Mouse (Mus musculus) lung, embryonic 15.5 days (tissue): Measurements from ENCODE around the gene Ric8a. TPM values are rescaled to one million over a fixed set of nuclear protein-coding genes. Genes with fewer than 3 reads are reported as not detected.
"Not testable (repeated sequence)": the region's sequence is repeated elsewhere in the genome, so short reads cannot be mapped to it uniquely, and the experiment has no call there.

Source experiments
- ATAC-seq: fragments of 200-750 bp; cut with Nextera tagmentation; 2 replicates; pipeline ENCODE4 v1.8.0; 2017; ENCODE audit warnings: moderate number of reproducible peaks, borderline replicate concordance; ENCODE audit not compliant: low FRiP score, low TSS enrichment; ENCODE audit errors: extremely low read depth
- H3K27ac ChIP-seq: fragments of 300-500 bp; sonication (generic); 2 replicates; pipeline ENCODE4 v1.5.1; 2015; ENCODE audit warnings: moderate library complexity, mild to moderate bottlenecking, inconsistent platforms
- H3K27me3 ChIP-seq: fragments of 300-500 bp; sonication (generic); 2 replicates; pipeline ENCODE4 v1.6.1; 2015; ENCODE audit warnings: inconsistent platforms
- H3K36me3 ChIP-seq: fragments of 300-500 bp; sonication (generic); 2 replicates; pipeline ENCODE4 v1.6.1; 2015; ENCODE audit warnings: inconsistent platforms
- H3K4me1 ChIP-seq: fragments of 300-500 bp; sonication (generic); 2 replicates; pipeline ENCODE4 v1.6.1; 2015; ENCODE audit warnings: inconsistent platforms
- H3K4me2 ChIP-seq: fragments of 300-500 bp; sonication (generic); 2 replicates; pipeline ENCODE4 v1.6.1; 2015; ENCODE audit warnings: inconsistent platforms, mild to moderate bottlenecking, moderate library complexity
- H3K4me3 ChIP-seq: fragments of 300-500 bp; sonication (generic); 2 replicates; pipeline ENCODE4 v1.5.1; 2015; ENCODE audit warnings: mild to moderate bottlenecking, inconsistent platforms
- H3K9ac ChIP-seq: fragments of 300-500 bp; sonication (generic); 2 replicates; pipeline ENCODE4 v1.6.1; 2015; ENCODE audit warnings: inconsistent platforms
- H3K9me3 ChIP-seq: fragments of 300-500 bp; sonication (generic); 2 replicates; pipeline ENCODE4 v1.6.1; 2016; ENCODE audit warnings: inconsistent platforms
- WGBS: fragments of 180-500 bp; shearing (Covaris S2); methylation state at CpG from one replicate; pipeline ENCODE4 v1.1.7; 2015; 5-methylcytosine and 5-hydroxymethylcytosine counted together
- polyA plus RNA-seq: library from polyadenylated mRNA; unstranded; fragments of >200 nt; fragmentation: Nextera tagmentation; extraction: Ambion mirVana; gene quantifications from 2 replicates; pipeline ENCODE4 v1.2.1, GENCODE M21; 2015

Gene Ric8a
- polyA plus RNA-seq, 1 experiment from 2014 or later: 58.8 TPM

- no peak for ATAC-seq
- 81% methylated on average over 4 of the region's 4 CpGs for whole genome bisulfite sequencing
- H3K27ac ChIP-seq: no peak overlapping the region
- H3K4me1 ChIP-seq: no peaks in the 10 kb centered on the region
- no peak overlapping the region for H3K4me2 ChIP-seq
- H3K9me3 ChIP-seq: no peaks in the 10 kb centered on the region
- no peak overlapping the region for H3K4me3 ChIP-seq
- H3K9ac ChIP-seq: no peak overlapping the region
- no peaks in the 10 kb centered on the region for H3K27me3 ChIP-seq
- 0 out of 2 replicates have a peak, but pooled peaks cover 7% of the 10 kb centered on the region for H3K36me3 ChIP-seq
Measured at GRCm38 (mm10) chr7:140874224-140874623, 17.5 kb downstream of the Ric8a start.

GRCm38 (mm10) chr7:140877364-140877763 is 20.6 kb downstream of the Ric8a start:
- Histone ChIP-seq H3K9ac (no peak overlapping the region), H3K4me1 (peaks cover 9% of the 10 kb centered on the region), H3K4me2 (no peak overlapping the region), H3K4me3 (no peak overlapping the region), H3K27me3 (no peaks in the 10 kb centered on the region), H3K9me3 (no peaks in the 10 kb centered on the region), H3K27ac (no peak overlapping the region), H3K36me3 (0 out of 2 replicates have a peak, but pooled peaks cover 4% of the 10 kb centered on the region)
- ATAC-seq: no peak
- 78% methylated on average over 6 of the region's 6 CpGs for WGBS

DNA sequence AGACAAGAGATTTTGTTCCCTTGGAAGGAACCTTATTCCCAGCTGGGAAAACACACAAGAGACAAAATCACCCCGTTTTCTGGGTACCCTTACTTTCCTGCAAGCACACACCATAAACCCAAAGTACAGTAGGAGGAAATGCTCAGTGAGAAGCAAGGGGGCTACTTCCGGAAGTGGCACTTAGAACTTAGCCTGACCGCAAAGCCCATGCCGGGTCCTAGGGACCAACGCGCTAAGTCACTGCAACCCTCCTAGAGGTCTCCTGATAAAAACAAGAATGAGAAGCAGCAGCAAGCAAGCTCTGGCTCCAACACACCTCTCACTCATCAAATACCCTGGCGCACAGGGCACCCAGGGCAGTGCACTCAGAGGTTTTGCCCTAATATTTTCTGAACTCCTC is 22.6 kb downstream of the Ric8a start:
- no peak overlapping the region for H3K27ac ChIP-seq
- 0 out of 2 replicates have a peak, but pooled peaks cover 4% of the 10 kb centered on the region for H3K36me3 ChIP-seq
- H3K4me3 ChIP-seq: no peak overlapping the region
- no peak overlapping the region for H3K4me2 ChIP-seq
- no peaks in the 10 kb centered on the region for H3K27me3 ChIP-seq
- H3K9me3 ChIP-seq: no peaks in the 10 kb centered on the region
- 83% methylated on average over 7 of the region's 7 CpGs for WGBS
- H3K4me1 ChIP-seq: peaks cover 19% of the 10 kb centered on the region
- ATAC-seq: no peak
- no peak overlapping the region for H3K9ac ChIP-seq

GRCm38 (mm10) chr7:140880419-140880818 is 23.7 kb downstream of the Ric8a start:
- Histone ChIP-seq H3K9ac (no peak overlapping the region), H3K4me1 (peaks cover 19% of the 10 kb centered on the region), H3K36me3 (0 out of 2 replicates have a peak, but pooled peaks cover 4% of the 10 kb centered on the region), H3K4me3 (no peak overlapping the region), H3K27me3 (no peaks in the 10 kb centered on the region), H3K9me3 (no peaks in the 10 kb centered on the region), H3K4me2 (peak overlapping the region; percentile 86), H3K27ac (no peak overlapping the region)
- ATAC-seq: no peak
- WGBS: 79% methylated on average over 3 of the region's 3 CpGs

- H3K36me3 ChIP-seq: 0 out of 2 replicates have a peak, but pooled peaks cover 5% of the 10 kb centered on the region
- H3K27ac ChIP-seq: no peak overlapping the region
- peak overlapping the region; percentile 84 for H3K4me3 ChIP-seq
- peak overlapping the region; percentile 83 for H3K9ac ChIP-seq
- H3K9me3 ChIP-seq: no peaks in the 10 kb centered on the region
- ATAC-seq: no peak
- WGBS: 12% methylated on average over 8 of the region's 8 CpGs
- H3K4me2 ChIP-seq: peak overlapping the region; percentile 86
- H3K27me3 ChIP-seq: no peaks in the 10 kb centered on the region
- peaks cover 19% of the 10 kb centered on the region for H3K4me1 ChIP-seq
Measured at GRCm38 (mm10) chr7:140880865-140881515, 24.2 kb downstream of the Ric8a start.

DNA sequence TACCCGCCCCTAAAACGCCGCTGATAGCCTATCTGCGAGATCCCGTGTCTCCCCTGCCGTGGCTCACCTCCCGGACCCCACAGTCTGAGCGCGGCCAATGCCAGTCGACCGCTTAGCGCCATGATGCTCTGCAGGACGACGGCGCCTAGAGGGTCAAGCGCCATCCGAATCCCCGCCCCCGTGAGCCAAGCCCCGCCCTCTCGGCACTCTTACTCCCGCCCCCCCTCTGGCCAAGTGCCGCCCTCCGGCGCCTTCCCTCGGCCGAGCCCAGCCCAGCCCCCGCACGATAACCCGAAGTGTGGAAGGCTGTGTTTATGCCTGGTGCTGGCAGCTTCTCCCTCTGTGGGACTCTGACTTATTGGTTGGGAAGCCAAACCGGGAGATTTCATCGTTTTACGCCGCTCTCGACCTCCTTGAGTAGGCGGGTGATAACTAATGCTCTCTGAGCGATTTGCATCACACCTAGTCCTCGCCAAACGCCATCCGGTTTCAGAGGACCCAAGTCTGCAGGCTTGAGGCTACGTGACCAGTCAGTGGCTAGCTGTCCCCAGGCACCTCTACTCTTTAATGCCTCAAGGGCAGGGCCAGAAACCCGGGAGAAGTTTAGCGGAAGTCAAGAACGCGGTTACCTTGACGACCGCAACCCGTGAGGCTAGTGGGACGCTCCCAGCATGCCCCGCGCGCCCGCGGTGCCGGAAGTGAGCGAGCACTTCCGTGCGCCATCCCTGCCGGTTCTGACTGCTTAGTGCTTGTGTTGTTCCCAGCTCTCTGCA is 25.1 kb downstream of the Ric8a start, which contains the start of the genes Psmd13 and Sirt3:
Gene Psmd13 (plus strand): TSS at position 273 of the 773 bp plus-strand sequence.
Gene Sirt3 (minus strand): TSS at position 614 of the 773 bp plus-strand sequence.
- Histone ChIP-seq H3K36me3 (peaks cover 12% of the 10 kb centered on the region; the same call in 1 of the 2 replicates), H3K4me2 (peak within 1 kb of the TSS; percentile 86), H3K27me3 (no peaks in the 10 kb centered on the region), H3K4me1 (peaks cover 19% of the 10 kb centered on the region), H3K4me3 (peak within 1 kb of the TSS; percentile 84), H3K9ac (peak within 1 kb of the TSS; percentile 83), H3K27ac (peak within 1 kb of the TSS; percentile 94), H3K9me3 (no peaks in the 10 kb centered on the region)
- WGBS: under 1% methylated on average over 59 of the region's 59 CpGs
- ATAC-seq: peak; percentile 97

GRCm38 (mm10) chr7:140882469-140882803 is 25.7 kb downstream of the Ric8a start:
- peak overlapping the region; percentile 54; the same call in 1 of the 2 replicates for H3K27ac ChIP-seq
- peak overlapping the region; percentile 86 for H3K4me2 ChIP-seq
- H3K4me1 ChIP-seq: peaks cover 19% of the 10 kb centered on the region
- peaks cover 16% of the 10 kb centered on the region; the same call in 1 of the 2 replicates for H3K36me3 ChIP-seq
- no peaks in the 10 kb centered on the region for H3K9me3 ChIP-seq
- no peak for ATAC-seq
- H3K4me3 ChIP-seq: peak overlapping the region; percentile 84
- WGBS: 0% methylated on average over 12 of the region's 12 CpGs
- no peaks in the 10 kb centered on the region for H3K27me3 ChIP-seq
- peak overlapping the region; percentile 83 for H3K9ac ChIP-seq

GRCm38 (mm10) chr7:140890636-140891035 is 33.9 kb downstream of the Ric8a start:
- H3K36me3 ChIP-seq: peaks cover 67% of the 10 kb centered on the region
- ATAC-seq, H3K9me3 ChIP-seq, H3K4me1 ChIP-seq, H3K27ac ChIP-seq, H3K27me3 ChIP-seq, H3K4me2 ChIP-seq, H3K9ac ChIP-seq, H3K4me3 ChIP-seq: not testable (repeated sequence)
- WGBS: 96% methylated on average over 16 of the region's 16 CpGs

GRCm38 (mm10) chr7:140894031-140894430 is 37.3 kb downstream of the Ric8a start:
- WGBS: 88% methylated on average over 7 of the region's 7 CpGs
- no peaks in the 10 kb centered on the region for H3K27me3 ChIP-seq
- no peaks in the 10 kb centered on the region for H3K9me3 ChIP-seq
- H3K4me1 ChIP-seq: no peaks in the 10 kb centered on the region
- ATAC-seq: no peak
- no peak overlapping the region for H3K9ac ChIP-seq
- H3K4me3 ChIP-seq: no peak overlapping the region
- no peak overlapping the region for H3K27ac ChIP-seq
- H3K4me2 ChIP-seq: no peak overlapping the region
- H3K36me3 ChIP-seq: peaks cover 70% of the 10 kb centered on the region

GRCm38 (mm10) chr7:140894611-140895010 is 37.9 kb downstream of the Ric8a start:
- no peaks in the 10 kb centered on the region for H3K9me3 ChIP-seq
- no peak overlapping the region for H3K27ac ChIP-seq
- H3K9ac ChIP-seq: no peak overlapping the region
- WGBS: 95% methylated on average over 3 of the region's 3 CpGs
- H3K27me3 ChIP-seq: no peaks in the 10 kb centered on the region
- no peak overlapping the region for H3K4me3 ChIP-seq
- no peak overlapping the region for H3K4me2 ChIP-seq
- H3K4me1 ChIP-seq: no peaks in the 10 kb centered on the region
- H3K36me3 ChIP-seq: peaks cover 66% of the 10 kb centered on the region
- no peak for ATAC-seq

DNA sequence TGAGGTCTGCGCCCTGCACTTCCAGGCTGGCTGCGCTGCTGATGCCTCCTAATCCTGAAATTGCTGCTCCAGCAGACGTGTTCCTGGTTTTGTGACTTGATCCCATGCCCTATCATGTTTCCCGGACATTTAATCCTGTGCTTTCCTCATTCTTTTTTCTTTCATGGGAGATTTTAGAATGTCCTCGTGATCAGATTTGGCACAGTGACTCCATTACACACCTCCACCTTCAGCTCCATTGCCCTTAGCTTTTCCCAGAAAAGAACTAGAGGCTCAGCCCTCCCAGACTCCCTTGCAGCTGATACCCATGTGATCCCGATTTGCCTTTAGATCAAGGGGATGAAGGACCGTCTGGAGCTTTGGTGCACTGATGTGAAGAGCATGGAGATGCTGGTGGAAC is 41.1 kb downstream of the Ric8a start:
- 86% methylated on average over 7 of the region's 7 CpGs for WGBS
- ATAC-seq: no peak

GRCm38 (mm10) chr7:140899121-140899520 is 42.4 kb downstream of the Ric8a start:
- H3K4me2 ChIP-seq: no peak overlapping the region

More for the DNA sequence above, 41.1 kb downstream of the Ric8a start:
- Histone ChIP-seq H3K4me2 (no peak overlapping the region), H3K9ac (no peak overlapping the region), H3K36me3 (peaks cover 47% of the 10 kb centered on the region), H3K27me3 (no peaks in the 10 kb centered on the region), H3K4me1 (no peaks in the 10 kb centered on the region), H3K27ac (no peak overlapping the region), H3K4me3 (no peak overlapping the region), H3K9me3 (no peaks in the 10 kb centered on the region)

More at GRCm38 (mm10) chr7:140899121-140899520, 42.4 kb downstream of the Ric8a start:
- Histone ChIP-seq H3K27me3 (no peaks in the 10 kb centered on the region), H3K9ac (no peak overlapping the region), H3K4me3 (no peak overlapping the region), H3K27ac (no peak overlapping the region), H3K36me3 (peaks cover 43% of the 10 kb centered on the region), H3K9me3 (no peaks in the 10 kb centered on the region), H3K4me1 (0 out of 2 replicates have a peak, but pooled peaks cover 2% of the 10 kb centered on the region)
- no peak for ATAC-seq
- 70% methylated on average over 3 of the region's 3 CpGs for WGBS
